Mouse (Mus musculus): ENCODE data around the gene Paf1. TPM values are rescaled to one million over a fixed set of nuclear protein-coding genes. Genes with fewer than 3 reads are reported as not detected.
A peak's percentile ranks its signal among the peaks of the same experiment; 100 is the strongest.

Gene Paf1
- polyA plus RNA-seq, 2 experiments, result 15.0 to 40.4 TPM

- WGBS (ENCODE audit: insufficient replicate concordance), result 6% methylated on average over 22 of the region's 22 CpGs
- no peak for TF ChIP-seq EP300 (IDR thresholded peaks at IDR 0.05; ENCODE audit: low read depth)
- no peak for TF ChIP-seq CTCF (IDR thresholded peaks at IDR 0.05; ENCODE audit: low read depth)
- no peak for ATAC-seq (ENCODE audit: insufficient read depth)
- Histone ChIP-seq H3K9me3 (ENCODE audit: control insufficient read depth, low read length) (no peaks in the 10 kb centered on the region), H3K9ac (replicated peaks) (peak overlapping the region; percentile 76), H3K27ac (peak overlapping the region; percentile 9), H3K36me3 (replicated peaks; ENCODE audit: control insufficient read depth, insufficient read depth, low read depth) (peaks cover 19% of the 10 kb centered on the region), H3K4me1 (replicated peaks; ENCODE audit: control insufficient read depth in 2 of 2, insufficient read depth in 2 of 2, low read length in 1 of 2) (peaks cover 8 to 10% of the 10 kb centered on the region in 2 experiments), H3K27me3 (ENCODE audit: control insufficient read depth, insufficient read depth, low read length) (no peaks in the 10 kb centered on the region), H3K4me2 (ENCODE audit: low read depth) (peak overlapping the region; percentile 93), H3K4me3 (ENCODE audit: insufficient read depth in 1 of 2, low read depth in 2 of 2, low read length in 2 of 2) (peak overlapping the region; percentile 73 to 79)
- no peak for DNase-seq (ENCODE audit: low read depth in 3 of 3, low spot score in 3 of 3)
Measured at GRCm38 (mm10) chr7:28393272-28393951, 661 bp downstream of the Paf1 start.

DNA sequence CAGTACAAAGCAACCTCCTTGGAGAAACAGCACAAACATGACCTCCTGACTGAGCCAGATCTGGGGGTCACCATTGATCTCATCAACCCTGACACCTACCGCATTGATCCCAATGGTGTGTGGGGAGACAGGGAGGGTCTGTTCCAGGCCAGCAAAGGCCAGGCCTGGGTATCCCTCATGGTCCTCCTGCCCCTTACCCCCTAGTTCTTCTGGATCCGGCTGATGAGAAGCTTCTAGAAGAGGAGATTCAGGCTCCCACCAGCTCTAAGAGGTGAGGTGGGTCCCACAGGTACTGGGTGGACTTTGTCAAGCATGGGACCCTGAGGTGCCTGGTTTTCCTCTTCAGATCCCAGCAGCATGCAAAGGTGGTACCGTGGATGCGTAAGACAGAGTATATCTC, 2.7 kb downstream of the Paf1 start:
- Histone ChIP-seq H3K9me3 (ENCODE audit: control insufficient read depth, low read length) (no peaks in the 10 kb centered on the region), H3K4me1 (replicated peaks; ENCODE audit: control insufficient read depth in 2 of 2, insufficient read depth in 2 of 2, low read length in 1 of 2) (peaks cover 8 to 10% of the 10 kb centered on the region in 2 experiments), H3K9ac (replicated peaks) (no peak overlapping the region), H3K27ac (no peak overlapping the region), H3K4me2 (ENCODE audit: low read depth) (no peak overlapping the region), H3K36me3 (replicated peaks; ENCODE audit: control insufficient read depth, insufficient read depth, low read depth) (peaks cover 13% of the 10 kb centered on the region), H3K4me3 (ENCODE audit: insufficient read depth in 1 of 2, low read depth in 2 of 2, low read length in 2 of 2) (no peak overlapping the region), H3K27me3 (ENCODE audit: control insufficient read depth, insufficient read depth, low read length) (no peaks in the 10 kb centered on the region)
- WGBS (ENCODE audit: insufficient replicate concordance), result 88% methylated on average over 4 of the region's 4 CpGs
- ATAC-seq (ENCODE audit: insufficient read depth) (no peak), DNase-seq (ENCODE audit: low read depth in 3 of 3, low spot score in 3 of 3) (no peak)
- TF ChIP-seq CTCF (IDR thresholded peaks at IDR 0.05; ENCODE audit: low read depth) (no peak), EP300 (IDR thresholded peaks at IDR 0.05; ENCODE audit: low read depth) (no peak)

DNA sequence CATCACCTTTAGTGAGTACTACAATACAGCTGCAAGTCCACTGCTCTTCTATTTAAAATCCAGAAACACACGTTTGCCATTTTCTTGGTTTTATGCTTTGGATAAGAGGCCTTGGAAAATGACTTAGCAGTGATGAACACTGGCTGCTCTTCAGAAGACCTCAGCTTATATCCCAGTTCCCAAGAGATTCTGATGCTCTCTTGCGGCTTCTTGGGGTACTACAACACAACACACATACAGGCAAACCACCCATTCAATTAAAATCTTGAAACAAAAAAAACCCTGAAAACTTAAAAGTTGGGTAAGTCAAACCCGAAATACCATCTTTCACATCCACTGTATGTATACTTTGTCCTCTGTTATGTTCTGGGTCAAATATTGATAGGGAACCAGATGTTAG, 5.2 kb downstream of the Paf1 start:
- peak; percentile 42 for TF ChIP-seq CTCF (IDR thresholded peaks at IDR 0.05; ENCODE audit: low read depth)
- TF ChIP-seq EP300 (IDR thresholded peaks at IDR 0.05; ENCODE audit: low read depth), result no peak
- ATAC-seq (ENCODE audit: insufficient read depth), result no peak
- no peak overlapping the region for H3K9ac ChIP-seq (replicated peaks)
- WGBS (ENCODE audit: insufficient replicate concordance), result 52% methylated on average over 3 of the region's 3 CpGs
- H3K4me2 ChIP-seq (ENCODE audit: low read depth), result no peak overlapping the region
- no peak for DNase-seq (ENCODE audit: low read depth in 3 of 3, low spot score in 3 of 3)
- H3K36me3 ChIP-seq (replicated peaks; ENCODE audit: control insufficient read depth, insufficient read depth, low read depth), result peaks cover 18% of the 10 kb centered on the region
- no peak overlapping the region for H3K4me3 ChIP-seq (ENCODE audit: insufficient read depth in 1 of 2, low read depth in 2 of 2, low read length in 2 of 2)
- no peaks in the 10 kb centered on the region for H3K27me3 ChIP-seq (ENCODE audit: control insufficient read depth, insufficient read depth, low read length)
- peaks cover 3 to 4% of the 10 kb centered on the region in 2 experiments for H3K4me1 ChIP-seq (replicated peaks; ENCODE audit: control insufficient read depth in 2 of 2, insufficient read depth in 2 of 2, low read length in 1 of 2)
- no peak overlapping the region for H3K27ac ChIP-seq
- no peaks in the 10 kb centered on the region for H3K9me3 ChIP-seq (ENCODE audit: control insufficient read depth, low read length)

DNA sequence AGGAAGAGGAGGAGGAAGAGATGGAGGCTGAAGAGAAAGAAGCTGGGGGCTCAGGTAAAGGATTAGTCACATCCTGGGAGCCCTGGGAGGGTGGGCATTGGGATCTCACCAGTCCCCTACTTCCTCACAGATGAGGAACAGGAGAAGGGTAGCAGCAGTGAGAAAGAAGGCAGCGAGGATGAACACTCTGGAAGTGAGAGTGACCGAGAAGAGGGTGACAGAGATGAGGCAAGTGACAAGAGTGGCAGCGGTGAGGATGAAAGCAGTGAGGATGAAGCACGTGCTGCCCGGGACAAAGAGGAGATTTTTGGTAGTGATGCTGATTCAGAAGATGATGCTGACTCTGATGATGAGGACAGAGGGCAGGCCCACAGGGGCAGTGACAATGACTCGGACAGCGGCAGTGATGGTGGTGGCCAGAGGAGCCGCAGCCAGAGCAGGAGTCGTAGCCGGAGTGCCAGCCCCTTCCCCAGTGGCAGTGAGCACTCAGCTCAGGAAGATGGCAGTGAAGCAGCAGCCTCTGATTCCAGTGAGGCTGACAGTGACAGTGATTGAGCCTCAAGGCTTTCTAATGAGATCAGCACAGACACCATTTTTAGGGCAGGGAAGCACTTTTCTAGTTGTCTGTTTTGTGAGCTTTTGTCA, 6.1 kb downstream of the Paf1 start:
- no peak for DNase-seq (ENCODE audit: low read depth in 3 of 3, low spot score in 3 of 3)
- H3K27ac ChIP-seq, result no peak overlapping the region
- no peaks in the 10 kb centered on the region for H3K27me3 ChIP-seq (ENCODE audit: control insufficient read depth, insufficient read depth, low read length)
- H3K36me3 ChIP-seq (replicated peaks; ENCODE audit: control insufficient read depth, insufficient read depth, low read depth), result peaks cover 24% of the 10 kb centered on the region
- no peak overlapping the region for H3K4me3 ChIP-seq (ENCODE audit: insufficient read depth in 1 of 2, low read depth in 2 of 2, low read length in 2 of 2)
- no peaks in the 10 kb centered on the region for H3K9me3 ChIP-seq (ENCODE audit: control insufficient read depth, low read length)
- no peak for ATAC-seq (ENCODE audit: insufficient read depth)
- TF ChIP-seq EP300 (IDR thresholded peaks at IDR 0.05; ENCODE audit: low read depth) (no peak), CTCF (IDR thresholded peaks at IDR 0.05; ENCODE audit: low read depth) (no peak)
- H3K4me1 ChIP-seq (replicated peaks; ENCODE audit: control insufficient read depth in 2 of 2, insufficient read depth in 2 of 2, low read length in 1 of 2), result peaks cover under 1% of the 10 kb centered on the region in 2 experiments; a peak in 3 of 4 replicates
- H3K4me2 ChIP-seq (ENCODE audit: low read depth), result no peak overlapping the region
- 84% methylated on average over 10 of the region's 10 CpGs for WGBS (ENCODE audit: insufficient replicate concordance)
- H3K9ac ChIP-seq (replicated peaks), result no peak overlapping the region

DNA sequence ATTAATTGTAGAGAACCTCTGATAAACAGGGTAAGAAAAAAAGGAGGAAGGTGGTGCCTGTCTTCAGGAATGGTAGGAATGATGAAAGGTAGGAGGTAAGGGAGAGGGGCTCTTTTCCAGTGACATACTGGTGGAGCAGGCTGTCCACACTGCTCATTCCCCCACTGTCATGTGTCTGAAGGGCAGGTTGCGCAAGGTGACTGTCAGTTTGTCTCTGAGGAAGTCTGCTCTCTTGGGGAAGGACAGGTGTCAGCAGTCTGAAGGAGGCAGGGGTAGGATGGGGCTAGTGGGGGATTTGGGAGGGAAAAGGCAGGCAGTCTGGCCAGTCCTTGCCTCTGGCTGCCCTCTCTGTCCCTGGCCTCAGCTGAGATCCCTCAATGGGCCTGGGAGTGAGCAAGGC, 8.3 kb downstream of the Paf1 start:
- H3K27me3 ChIP-seq (ENCODE audit: control insufficient read depth, insufficient read depth, low read length), result no peaks in the 10 kb centered on the region
- ATAC-seq (ENCODE audit: insufficient read depth) (0 out of 2 replicates have a peak, but pooled peaks have one; percentile 14), DNase-seq (ENCODE audit: low read depth in 3 of 3, low spot score in 3 of 3) (no peak)
- H3K4me2 ChIP-seq (ENCODE audit: low read depth), result no peak overlapping the region
- no peaks in the 10 kb centered on the region; a peak in 1 of 4 replicates for H3K4me1 ChIP-seq (replicated peaks; ENCODE audit: control insufficient read depth in 2 of 2, insufficient read depth in 2 of 2, low read length in 1 of 2)
- 79% methylated on average over 1 of the region's 1 CpGs for WGBS (ENCODE audit: insufficient replicate concordance)
- peaks cover 39% of the 10 kb centered on the region for H3K36me3 ChIP-seq (replicated peaks; ENCODE audit: control insufficient read depth, insufficient read depth, low read depth)
- H3K4me3 ChIP-seq (ENCODE audit: insufficient read depth in 1 of 2, low read depth in 2 of 2, low read length in 2 of 2), result no peak overlapping the region
- TF ChIP-seq EP300 (IDR thresholded peaks at IDR 0.05; ENCODE audit: low read depth) (no peak), CTCF (IDR thresholded peaks at IDR 0.05; ENCODE audit: low read depth) (no peak)
- H3K9ac ChIP-seq (replicated peaks), result no peak overlapping the region
- no peaks in the 10 kb centered on the region for H3K9me3 ChIP-seq (ENCODE audit: control insufficient read depth, low read length)
- no peak overlapping the region for H3K27ac ChIP-seq

Data from liver, embryonic 14.5 days (tissue).